Mouse (Mus musculus): ENCODE measurements around the gene Erg. TPM values are rescaled to one million over a fixed set of nuclear protein-coding genes. Genes with fewer than 3 reads are reported as not detected.

Gene Erg
- polyA plus RNA-seq, 1 experiment from 2014 or later: 1.7 TPM

GRCm38 (mm10) chr16:95458590-95459324, 127.6 kb downstream of the Erg start:
- ATAC-seq (ENCODE audit: low FRiP score): no peak
- no peak for DNase-seq (ENCODE audit: low spot score)
- WGBS: 90% methylated on average over 17 of the region's 17 CpGs
- Histone ChIP-seq H3K27ac (no peak overlapping the region; the same call in 1 of the 2 replicates), H3K36me3 (replicated peaks; ENCODE audit: control insufficient read depth, insufficient read depth) (no peaks in the 10 kb centered on the region), H3K27me3 (ENCODE audit: control insufficient read depth, insufficient read depth, low read length) (no peaks in the 10 kb centered on the region), H3K9me3 (ENCODE audit: control insufficient read depth, low read length) (no peaks in the 10 kb centered on the region), H3K4me1 (replicated peaks; ENCODE audit: control insufficient read depth, insufficient read depth, low read length) (no peaks in the 10 kb centered on the region), H3K4me2 (replicated peaks) (no peak overlapping the region), H3K9ac (no peak overlapping the region), H3K4me3 (replicated peaks; ENCODE audit: low read length) (no peak overlapping the region; the same call in 1 of the 2 replicates)

- DNase-seq (ENCODE audit: low spot score): no peak
- Histone ChIP-seq H3K27me3 (ENCODE audit: control insufficient read depth, insufficient read depth, low read length) (no peaks in the 10 kb centered on the region), H3K4me1 (replicated peaks; ENCODE audit: control insufficient read depth, insufficient read depth, low read length) (no peaks in the 10 kb centered on the region), H3K9ac (no peak overlapping the region), H3K4me3 (replicated peaks; ENCODE audit: low read length) (no peak overlapping the region; the same call in 1 of the 2 replicates), H3K9me3 (ENCODE audit: control insufficient read depth, low read length) (no peaks in the 10 kb centered on the region), H3K36me3 (replicated peaks; ENCODE audit: control insufficient read depth, insufficient read depth) (no peaks in the 10 kb centered on the region), H3K4me2 (replicated peaks) (no peak overlapping the region), H3K27ac (no peak overlapping the region)
- ATAC-seq (ENCODE audit: low FRiP score): no peak
- WGBS: 87% methylated on average over 3 of the region's 3 CpGs
Observed at GRCm38 (mm10) chr16:95457006-95457405, 129.4 kb downstream of the Erg start.

GRCm38 (mm10) chr16:95455896-95456295, 130.5 kb downstream of the Erg start:
- Histone ChIP-seq H3K36me3 (replicated peaks; ENCODE audit: control insufficient read depth, insufficient read depth) (no peaks in the 10 kb centered on the region), H3K4me3 (replicated peaks; ENCODE audit: low read length) (no peak overlapping the region; the same call in 1 of the 2 replicates), H3K27ac (no peak overlapping the region), H3K9ac (no peak overlapping the region), H3K27me3 (ENCODE audit: control insufficient read depth, insufficient read depth, low read length) (no peaks in the 10 kb centered on the region), H3K9me3 (ENCODE audit: control insufficient read depth, low read length) (no peaks in the 10 kb centered on the region), H3K4me2 (replicated peaks) (no peak overlapping the region), H3K4me1 (replicated peaks; ENCODE audit: control insufficient read depth, insufficient read depth, low read length) (no peaks in the 10 kb centered on the region)
- no peak for DNase-seq (ENCODE audit: low spot score)
- WGBS: 92% methylated on average over 8 of the region's 8 CpGs
- ATAC-seq (ENCODE audit: low FRiP score): no peak

- no peak overlapping the region for H3K27ac ChIP-seq
- no peak overlapping the region for H3K4me2 ChIP-seq (replicated peaks)
- no peaks in the 10 kb centered on the region for H3K4me1 ChIP-seq (replicated peaks; ENCODE audit: control insufficient read depth, insufficient read depth, low read length)
- ATAC-seq (ENCODE audit: low FRiP score): no peak
- H3K9ac ChIP-seq: no peak overlapping the region
- no peaks in the 10 kb centered on the region for H3K36me3 ChIP-seq (replicated peaks; ENCODE audit: control insufficient read depth, insufficient read depth)
- no peaks in the 10 kb centered on the region for H3K27me3 ChIP-seq (ENCODE audit: control insufficient read depth, insufficient read depth, low read length)
- H3K4me3 ChIP-seq (replicated peaks; ENCODE audit: low read length): no peak overlapping the region; the same call in 1 of the 2 replicates
- DNase-seq (ENCODE audit: low spot score): no peak
- 92% methylated on average over 5 of the region's 5 CpGs for WGBS
- H3K9me3 ChIP-seq (ENCODE audit: control insufficient read depth, low read length): no peaks in the 10 kb centered on the region
Observed at GRCm38 (mm10) chr16:95455461-95455860, 130.9 kb downstream of the Erg start.

- H3K36me3 ChIP-seq (replicated peaks; ENCODE audit: control insufficient read depth, insufficient read depth): no peaks in the 10 kb centered on the region
- no peaks in the 10 kb centered on the region for H3K27me3 ChIP-seq (ENCODE audit: control insufficient read depth, insufficient read depth, low read length)
- no peaks in the 10 kb centered on the region for H3K9me3 ChIP-seq (ENCODE audit: control insufficient read depth, low read length)
- no peak overlapping the region for H3K27ac ChIP-seq
- H3K4me3 ChIP-seq (replicated peaks; ENCODE audit: low read length): no peak overlapping the region
- no peak for ATAC-seq (ENCODE audit: low FRiP score)
- no peak for DNase-seq (ENCODE audit: low spot score)
- no peak overlapping the region for H3K4me2 ChIP-seq (replicated peaks)
- no peaks in the 10 kb centered on the region for H3K4me1 ChIP-seq (replicated peaks; ENCODE audit: control insufficient read depth, insufficient read depth, low read length)
- no peak overlapping the region for H3K9ac ChIP-seq
- WGBS: 95% methylated on average over 8 of the region's 8 CpGs
Observed at GRCm38 (mm10) chr16:95452411-95452810, 134.0 kb downstream of the Erg start.

DNA sequence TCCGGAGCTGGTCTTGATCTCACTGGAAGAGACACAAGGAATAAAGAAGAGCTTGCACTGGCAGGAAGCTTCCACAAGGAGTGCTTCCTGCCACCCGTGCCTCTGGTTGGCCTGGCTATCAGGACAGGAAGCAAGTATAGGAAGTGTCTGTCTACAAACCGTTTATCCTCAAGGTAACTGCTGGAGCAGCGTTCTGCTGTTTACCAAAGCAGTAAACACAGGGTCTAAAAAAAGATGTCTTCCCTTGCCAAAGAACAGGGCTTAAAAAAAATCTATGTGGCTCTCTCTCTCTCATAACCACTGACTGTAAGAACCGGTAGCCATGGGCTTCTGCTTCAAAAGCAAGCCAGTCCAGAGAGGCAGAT, 137.1 kb downstream of the Erg start:
- Histone ChIP-seq H3K36me3 (replicated peaks; ENCODE audit: control insufficient read depth, insufficient read depth) (no peaks in the 10 kb centered on the region), H3K4me1 (replicated peaks; ENCODE audit: control insufficient read depth, insufficient read depth, low read length) (no peaks in the 10 kb centered on the region), H3K27ac (no peak overlapping the region), H3K27me3 (ENCODE audit: control insufficient read depth, insufficient read depth, low read length) (no peaks in the 10 kb centered on the region), H3K4me3 (replicated peaks; ENCODE audit: low read length) (no peak overlapping the region), H3K9me3 (ENCODE audit: control insufficient read depth, low read length) (no peaks in the 10 kb centered on the region), H3K9ac (no peak overlapping the region), H3K4me2 (replicated peaks) (no peak overlapping the region)
- DNase-seq (ENCODE audit: low spot score) (no peak), ATAC-seq (ENCODE audit: low FRiP score) (no peak)
- WGBS: 81% methylated on average over 5 of the region's 5 CpGs

GRCm38 (mm10) chr16:95448643-95449360, 137.6 kb downstream of the Erg start:
- H3K9me3 ChIP-seq (ENCODE audit: control insufficient read depth, low read length): no peaks in the 10 kb centered on the region
- 53% methylated on average over 9 of the region's 9 CpGs for WGBS
- DNase-seq (ENCODE audit: low spot score): no peak
- H3K27me3 ChIP-seq (ENCODE audit: control insufficient read depth, insufficient read depth, low read length): no peaks in the 10 kb centered on the region
- H3K4me3 ChIP-seq (replicated peaks; ENCODE audit: low read length): no peak overlapping the region
- no peak overlapping the region for H3K4me2 ChIP-seq (replicated peaks)
- ATAC-seq (ENCODE audit: low FRiP score): no peak
- H3K4me1 ChIP-seq (replicated peaks; ENCODE audit: control insufficient read depth, insufficient read depth, low read length): no peaks in the 10 kb centered on the region
- H3K9ac ChIP-seq: no peak overlapping the region
- H3K27ac ChIP-seq: no peak overlapping the region
- H3K36me3 ChIP-seq (replicated peaks; ENCODE audit: control insufficient read depth, insufficient read depth): no peaks in the 10 kb centered on the region

GRCm38 (mm10) chr16:95447896-95448295, 138.5 kb downstream of the Erg start:
- no peak overlapping the region for H3K4me2 ChIP-seq (replicated peaks)
- H3K4me3 ChIP-seq (replicated peaks; ENCODE audit: low read length): no peak overlapping the region
- DNase-seq (ENCODE audit: low spot score): no peak
- no peak overlapping the region for H3K27ac ChIP-seq
- no peaks in the 10 kb centered on the region for H3K9me3 ChIP-seq (ENCODE audit: control insufficient read depth, low read length)
- no peak for ATAC-seq (ENCODE audit: low FRiP score)
- H3K27me3 ChIP-seq (ENCODE audit: control insufficient read depth, insufficient read depth, low read length): no peaks in the 10 kb centered on the region
- no peak overlapping the region for H3K9ac ChIP-seq
- H3K4me1 ChIP-seq (replicated peaks; ENCODE audit: control insufficient read depth, insufficient read depth, low read length): no peaks in the 10 kb centered on the region
- H3K36me3 ChIP-seq (replicated peaks; ENCODE audit: control insufficient read depth, insufficient read depth): no peaks in the 10 kb centered on the region
- WGBS: 81% methylated on average over 4 of the region's 4 CpGs

DNA sequence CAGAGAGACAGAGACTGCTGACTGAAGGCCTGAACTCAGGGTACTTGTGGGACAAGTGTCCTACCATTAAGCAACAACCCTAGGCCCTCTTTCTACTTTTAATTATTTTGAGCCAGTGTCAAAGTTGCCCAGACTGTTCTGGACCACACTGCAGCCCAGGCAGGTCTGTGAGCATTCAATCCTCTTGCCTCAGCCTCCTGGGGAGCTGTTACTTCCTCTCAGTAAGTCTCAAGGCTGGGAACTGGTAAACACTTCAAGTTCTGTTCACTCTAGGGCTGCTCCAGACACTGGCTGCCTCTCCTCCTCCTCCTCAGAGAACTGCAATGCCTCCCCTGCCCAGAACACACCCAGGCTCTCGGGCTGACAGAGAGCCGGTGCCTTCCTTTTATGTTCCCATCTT, 140.0 kb downstream of the Erg start:
- DNase-seq (ENCODE audit: low spot score) (no peak), ATAC-seq (ENCODE audit: low FRiP score) (no peak)
- Histone ChIP-seq H3K9ac (no peak overlapping the region), H3K4me3 (replicated peaks; ENCODE audit: low read length) (no peak overlapping the region), H3K4me2 (replicated peaks) (no peak overlapping the region), H3K27me3 (ENCODE audit: control insufficient read depth, insufficient read depth, low read length) (no peaks in the 10 kb centered on the region), H3K27ac (no peak overlapping the region), H3K4me1 (replicated peaks; ENCODE audit: control insufficient read depth, insufficient read depth, low read length) (no peaks in the 10 kb centered on the region), H3K36me3 (replicated peaks; ENCODE audit: control insufficient read depth, insufficient read depth) (no peaks in the 10 kb centered on the region), H3K9me3 (ENCODE audit: control insufficient read depth, low read length) (no peaks in the 10 kb centered on the region)
- 79% methylated on average over 2 of the region's 2 CpGs for WGBS

Data from hindbrain, embryonic 14.5 days (tissue).